Mouse (Mus musculus): Measurements from ENCODE around the gene Mrpl39.

Mrpl39 gene

DNA sequence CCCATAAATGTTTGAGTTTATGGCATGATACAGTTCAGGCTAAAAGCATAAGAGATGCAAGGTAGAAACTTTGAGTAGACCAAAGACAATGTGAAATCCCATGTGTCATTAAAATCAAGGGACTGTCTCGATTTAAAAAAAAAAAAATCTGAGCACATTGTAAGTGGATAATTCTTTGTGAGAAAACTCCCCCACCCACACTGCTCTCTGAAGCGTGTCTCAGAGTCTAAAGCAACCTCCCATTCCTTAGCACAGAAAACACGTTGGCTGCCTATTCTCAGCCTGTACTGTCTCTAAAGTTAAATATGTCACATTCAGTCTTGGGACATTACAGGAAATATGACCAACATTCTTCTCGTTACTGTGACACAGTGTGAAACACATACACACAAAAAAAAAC is 53.6 kb downstream of the Mrpl39 start:
- no peak for DNase-seq

DNA sequence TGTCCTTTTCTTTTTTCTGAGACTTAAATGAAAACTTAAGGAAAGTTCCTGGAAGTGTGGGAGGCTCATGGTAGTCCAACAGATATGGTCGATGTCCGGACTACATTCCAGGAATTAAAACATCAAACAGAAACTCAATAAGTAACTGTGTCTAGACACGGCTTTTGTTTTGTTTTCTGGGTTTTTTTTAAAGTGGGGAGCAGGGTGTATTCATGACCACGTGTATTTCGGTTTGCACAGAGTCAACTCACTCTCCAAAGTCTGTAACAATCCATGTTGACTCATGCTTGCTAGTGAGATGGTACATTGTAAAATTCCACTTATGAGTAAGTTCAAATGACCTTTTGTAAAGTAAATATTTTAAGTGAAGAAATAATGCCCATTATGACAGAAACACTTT is 54.8 kb downstream of the Mrpl39 start:
- DNase-seq: no peak

DNA sequence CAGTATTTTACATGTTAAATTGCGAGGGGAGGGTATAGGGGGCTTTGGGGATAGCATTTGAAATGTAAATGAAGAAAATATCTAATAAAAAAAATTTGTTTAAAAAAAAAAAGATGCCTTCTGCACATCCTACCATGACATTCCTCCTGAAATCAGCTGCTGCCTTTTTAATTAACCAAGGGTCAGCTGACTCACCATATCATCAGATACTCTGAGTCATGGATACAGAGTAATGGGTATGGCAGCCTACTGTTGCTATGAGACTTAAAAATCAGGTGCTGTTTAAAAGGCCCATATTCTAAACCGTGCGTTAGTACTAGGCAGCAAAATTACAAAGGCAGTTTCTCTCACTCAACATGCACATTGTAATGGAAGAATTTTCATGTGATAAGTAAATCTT is 58.2 kb downstream of the Mrpl39 start:
- no peak for DNase-seq
